Mouse (Mus musculus): Measurements from ENCODE around the gene Uba7.
"Not testable (repeated sequence)": the region's sequence is repeated elsewhere in the genome, so short reads cannot be mapped to it uniquely, and the experiment has no call there.

The Uba7 gene

GRCm38 (mm10) chr9:107992197-107992596, 16.9 kb downstream of the Uba7 start, which contains the start of gene Cdhr4:
Cdhr4 (plus strand) TSS chr9:107992497.
- DNase-seq (ENCODE audit: low spot score in 2 of 2) = no peak

GRCm38 (mm10) chr9:107993013-107993412, 17.7 kb downstream of the Uba7 start:
- no peak for DNase-seq (ENCODE audit: low spot score in 2 of 2)

DNA sequence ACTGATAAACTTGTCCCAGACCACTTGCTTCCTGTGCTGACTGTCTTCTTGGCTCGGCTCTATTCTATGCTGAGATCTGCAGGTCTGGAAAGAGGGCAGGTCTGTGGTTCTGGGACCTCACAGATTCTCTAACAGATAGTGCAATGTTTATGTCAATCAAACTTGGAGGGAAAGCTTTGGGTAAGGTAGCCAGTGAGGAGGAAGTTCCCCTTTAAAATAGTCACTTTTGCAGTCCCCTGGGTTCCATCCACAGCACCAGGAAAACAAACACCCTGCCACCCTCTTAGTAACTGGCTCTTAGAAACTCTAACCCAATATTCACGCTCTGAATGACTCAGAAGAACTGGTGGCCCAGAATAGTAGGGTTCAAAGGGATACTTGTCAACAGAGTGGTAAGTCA, 19.2 kb downstream of the Uba7 start:
- DNase-seq (ENCODE audit: low spot score in 2 of 2) = no peak

DNA sequence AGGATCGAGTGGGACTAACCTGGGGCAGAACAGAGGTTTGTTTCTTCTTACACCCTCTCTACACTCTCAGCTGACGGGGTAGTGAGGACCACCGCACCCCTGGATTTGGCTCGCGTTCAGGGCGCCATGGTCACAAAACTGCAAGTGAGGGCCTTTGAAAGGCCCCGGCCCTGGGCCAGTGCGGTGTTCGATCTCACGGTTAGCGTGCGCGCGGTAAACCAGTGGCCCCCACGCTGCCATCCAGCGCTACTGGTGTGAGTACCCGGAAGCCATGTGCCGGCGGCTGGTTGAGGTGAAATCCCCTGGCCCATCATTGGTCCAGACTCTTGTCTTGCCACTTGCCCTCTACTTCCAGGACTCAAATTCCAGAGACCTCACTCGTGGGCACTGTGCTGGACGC, 20.2 kb downstream of the Uba7 start:
- DNase-seq (ENCODE audit: low spot score in 2 of 2) = no peak

DNA sequence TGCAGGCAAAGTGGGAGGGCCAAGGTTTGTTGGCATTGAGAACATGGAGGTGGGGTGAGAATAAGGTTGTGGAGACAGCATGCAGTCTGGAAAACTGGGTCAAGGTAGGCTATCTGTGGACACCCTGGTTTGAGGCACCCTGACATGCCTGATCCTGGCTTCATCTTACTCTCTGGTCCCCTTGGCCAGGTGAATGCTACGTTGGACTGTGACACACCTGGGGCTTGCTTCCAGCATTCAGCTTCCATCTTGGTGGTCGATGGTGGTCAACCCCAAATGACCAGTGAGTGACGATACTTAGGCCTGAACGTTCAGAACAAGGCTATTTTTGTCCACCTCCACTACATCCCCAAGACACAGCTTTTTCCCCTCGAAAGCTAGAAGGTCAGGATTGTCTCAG, 20.7 kb downstream of the Uba7 start, which contains the start of gene Gm20662:
Gene Gm20662, plus strand, starts transcription at position 301 of the 400 bp plus-strand sequence.
- DNase-seq (ENCODE audit: low spot score in 2 of 2) = no peak

DNA sequence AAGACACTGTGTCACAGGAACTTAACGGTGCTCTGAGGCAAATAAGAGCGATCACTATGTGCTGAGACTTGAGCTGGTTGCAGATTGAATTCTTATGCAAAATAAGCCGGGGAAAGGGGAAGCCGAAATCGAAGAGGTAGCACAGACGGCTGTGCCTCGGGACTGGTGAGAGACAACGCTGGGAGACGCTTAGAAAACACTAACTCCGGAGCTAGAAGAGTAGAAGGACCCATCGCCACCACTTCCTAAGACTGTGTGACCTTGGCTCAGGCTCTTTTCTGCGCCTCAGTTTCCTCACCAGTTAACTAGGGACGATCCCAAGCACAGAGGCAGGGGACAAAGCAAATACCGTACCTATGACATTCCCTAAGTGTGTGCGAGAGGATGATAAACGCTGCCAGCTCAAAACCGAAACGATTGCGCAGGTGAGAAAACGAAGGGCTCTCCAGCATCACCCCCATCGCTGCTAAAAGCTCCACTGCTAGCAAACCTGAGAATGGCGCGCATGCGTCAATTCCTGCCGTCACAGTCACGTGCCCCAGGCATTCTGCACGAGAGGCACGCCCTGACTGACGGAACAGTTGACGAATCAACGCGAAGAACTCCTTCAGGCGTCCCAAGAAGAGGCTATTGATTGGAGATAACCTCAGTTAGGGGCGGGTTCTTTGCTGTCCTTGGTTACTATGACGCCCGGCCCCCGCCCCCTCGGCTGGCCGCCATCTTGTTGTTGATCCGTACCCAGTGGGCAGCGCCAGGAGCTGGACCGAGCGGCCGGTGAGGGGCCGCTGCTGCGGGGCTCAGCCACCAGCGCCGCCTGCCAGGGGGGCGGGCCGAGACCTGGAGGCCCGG, 26.8 kb downstream of the Uba7 start, which contains the start of gene Ip6k1:
Gene Ip6k1, plus strand, starts transcription at position 580 of the 849 bp plus-strand sequence.
- DNase-seq (ENCODE audit: low spot score in 2 of 2) = peak; percentile 100

DNA sequence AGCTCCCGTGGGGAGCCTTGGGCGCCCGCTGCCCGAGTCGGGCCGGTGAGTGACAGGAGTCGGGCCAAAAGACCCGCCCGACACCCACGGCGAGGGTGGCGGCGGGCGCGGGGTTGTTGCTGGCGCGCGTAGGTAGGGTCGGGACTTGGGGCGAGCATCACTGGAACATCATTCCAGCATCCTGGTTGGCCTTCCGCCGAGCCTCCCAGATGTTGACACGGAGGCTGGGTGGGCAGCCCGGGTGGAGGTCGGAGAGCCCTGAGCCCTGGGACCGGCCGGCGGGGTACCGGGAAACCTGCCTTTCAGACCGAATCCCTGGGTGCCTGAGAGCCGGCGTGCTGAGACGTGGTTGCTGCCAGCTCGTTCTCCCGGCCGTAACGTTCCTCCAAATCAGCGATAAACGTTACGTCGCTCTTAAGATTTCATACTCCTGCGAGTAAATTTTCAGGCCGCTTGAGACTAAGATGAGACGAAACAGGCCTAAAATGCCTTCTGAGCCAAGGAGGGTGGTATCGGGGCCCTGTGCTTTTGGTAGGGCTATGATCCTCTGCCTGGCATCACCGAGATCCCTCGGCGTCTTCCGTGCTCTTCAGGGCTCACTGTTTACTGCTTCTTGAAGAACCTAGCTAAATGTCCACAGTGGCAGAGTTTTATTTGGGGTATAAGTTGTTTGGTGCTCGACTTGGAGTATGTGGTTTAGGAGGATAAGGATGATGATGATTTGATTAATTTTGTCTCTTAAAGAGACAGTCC, 27.6 kb downstream of the Uba7 start:
- DNase-seq (ENCODE audit: low spot score in 2 of 2) = peak in 1 of 2 experiments; percentile 36

- DNase-seq (ENCODE audit: low spot score in 2 of 2) = no peak
Measured at GRCm38 (mm10) chr9:108003531-108003890, 28.2 kb downstream of the Uba7 start.

GRCm38 (mm10) chr9:108008041-108008440, 32.7 kb downstream of the Uba7 start:
- no peak for DNase-seq (ENCODE audit: low spot score in 2 of 2)

- DNase-seq (ENCODE audit: low spot score in 2 of 2) = no peak
Measured at GRCm38 (mm10) chr9:108010385-108010784, 35.1 kb downstream of the Uba7 start.

GRCm38 (mm10) chr9:108013577-108013976, 38.3 kb downstream of the Uba7 start:
- not testable (repeated sequence) for DNase-seq (ENCODE audit: low spot score in 2 of 2)

DNA sequence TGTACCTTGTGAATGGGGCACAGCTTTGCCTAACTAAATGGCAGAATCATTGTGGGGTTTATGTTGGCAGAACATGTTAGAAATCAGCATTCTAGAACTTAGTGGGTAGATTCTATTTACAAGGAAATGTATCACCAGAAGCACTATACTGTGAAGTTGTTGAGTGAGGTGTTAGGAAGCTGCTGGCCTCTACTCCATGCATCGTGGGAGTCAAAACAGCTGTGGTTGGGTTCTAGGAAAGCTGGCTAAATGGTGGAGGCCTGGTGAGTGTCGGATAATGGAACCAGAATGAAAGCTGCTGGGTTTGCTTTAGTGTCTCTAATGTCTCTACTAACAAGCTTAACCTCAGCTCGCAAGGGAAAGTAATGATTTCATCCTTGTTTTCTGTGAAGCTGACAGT, 41.8 kb downstream of the Uba7 start:
- peak; percentile 13 to 55 for DNase-seq (ENCODE audit: low spot score in 2 of 2)

DNA sequence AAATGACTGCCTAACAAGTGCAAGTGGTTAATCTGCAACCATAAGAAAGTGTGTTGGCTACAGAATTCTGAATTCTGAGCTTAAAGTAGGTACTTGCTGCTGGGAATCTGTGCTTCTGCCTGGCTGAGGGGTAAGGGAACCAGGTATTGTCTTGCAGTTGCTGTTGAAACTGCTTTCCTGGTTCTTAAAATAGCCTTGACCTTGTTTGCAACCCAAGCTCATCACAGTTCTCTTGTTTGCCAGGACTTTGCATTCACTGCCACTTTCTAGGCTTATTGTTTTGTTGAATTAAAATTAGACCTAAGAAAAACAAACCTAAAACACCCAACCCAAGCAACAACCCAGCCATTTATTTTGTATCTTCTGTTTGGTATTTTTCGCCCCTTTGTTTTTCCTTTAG, 45.4 kb downstream of the Uba7 start:
- DNase-seq (ENCODE audit: low spot score in 2 of 2) = no peak

DNA sequence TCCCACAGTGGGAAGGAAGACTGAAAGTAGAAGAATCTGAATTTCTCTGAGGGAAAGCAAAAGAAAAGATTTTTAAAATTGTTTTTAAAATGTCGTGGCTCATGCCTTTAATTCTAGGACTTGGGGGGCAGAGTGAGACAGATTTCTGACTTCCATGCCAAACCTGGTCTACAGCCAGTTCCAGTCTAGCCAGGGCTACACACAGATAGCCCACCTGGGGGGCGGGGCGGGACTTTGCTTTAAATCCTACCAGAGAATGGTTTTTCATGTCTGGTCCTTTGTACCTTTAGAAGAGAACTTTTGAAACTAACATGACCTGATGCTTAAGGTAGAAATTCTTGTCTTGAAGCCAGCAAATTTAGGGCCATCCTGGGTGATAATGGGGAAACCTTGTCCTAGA, 47.9 kb downstream of the Uba7 start:
- no peak for DNase-seq (ENCODE audit: low spot score in 2 of 2)

GRCm38 (mm10) chr9:108026584-108026983, 51.3 kb downstream of the Uba7 start:
- no peak for DNase-seq (ENCODE audit: low spot score in 2 of 2)

DNA sequence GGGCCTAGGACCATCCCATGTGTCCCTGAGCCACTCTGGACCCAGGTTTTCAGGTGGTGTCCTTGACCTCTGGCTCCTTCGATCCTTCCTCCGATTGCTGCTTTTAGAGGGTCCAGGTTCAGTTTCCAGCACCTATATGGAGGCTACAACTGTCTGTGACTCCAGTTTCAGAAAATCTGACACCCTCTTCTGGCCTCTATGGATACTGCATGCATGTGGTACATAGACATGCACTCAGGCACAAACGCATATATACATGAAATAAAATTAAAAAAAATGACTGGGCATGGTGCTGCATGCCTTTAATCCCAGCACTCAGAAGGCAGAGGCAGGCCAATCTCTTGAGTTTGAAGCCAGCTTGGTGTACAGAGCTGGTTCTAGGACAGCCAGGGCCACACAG, 52.6 kb downstream of the Uba7 start:
- no peak for DNase-seq (ENCODE audit: low spot score in 2 of 2)

GRCm38 (mm10) chr9:108032126-108032525, 56.8 kb downstream of the Uba7 start:
- no peak for DNase-seq (ENCODE audit: low spot score in 2 of 2)

Measured in frontal cortex, postnatal 36 days (tissue).